Mouse (Mus musculus) heart, postnatal 0 days (tissue): ENCODE data around the gene Padi2.

Experiments
- CTCF ChIP-seq: IDR thresholded peaks from 2 replicates; pipeline ENCODE4 v1.5.1; 2016; ENCODE audit warnings: antibody characterized with exemption, control low read depth, low read depth
- EP300 ChIP-seq: IDR thresholded peaks from 2 replicates; pipeline ENCODE4 v1.6.1; 2016; ENCODE audit warnings: antibody characterized with exemption, low read depth

- peak; percentile 93 for TF ChIP-seq CTCF
- TF ChIP-seq EP300: no peak
Measured at GRCm38 (mm10) chr4:140957725-140958124, 51.6 kb downstream of the Padi2 start.
